Mouse (Mus musculus) limb, embryonic 14.5 days (tissue): Measurements from ENCODE around the gene Trnt1. TPM values are rescaled to one million over a fixed set of nuclear protein-coding genes. Genes with fewer than 3 reads are reported as not detected.

Source experiments
- ATAC-seq: fragments of 200-750 bp; cut with Nextera tagmentation; 2 replicates; pipeline ENCODE4 v1.8.0; 2017; ENCODE audit warnings: low read depth, moderate number of reproducible peaks, moderate TSS enrichment; ENCODE audit not compliant: low FRiP score
- DNase-seq: peaks from one replicate; pipeline ENCODE4 v3.0.0-alpha.2; 2015; ENCODE audit warnings: low spot score
- H3K27ac ChIP-seq: fragments of 300-500 bp; sonication (generic); replicated peaks from 2 replicates; pipeline ENCODE4 v1.5.1; 2014; ENCODE audit warnings: low read depth, mild to moderate bottlenecking, low read length, moderate library complexity, mixed read lengths
- H3K27me3 ChIP-seq: fragments of 300-500 bp; sonication (generic); 2 replicates; pipeline ENCODE4 v1.6.1; 2014; ENCODE audit warnings: low read length, mixed read lengths; ENCODE audit not compliant: control insufficient read depth, insufficient read depth
- H3K36me3 ChIP-seq: fragments of 300-500 bp; sonication (generic); 2 replicates; pipeline ENCODE4 v1.6.1; 2014; ENCODE audit warnings: mild to moderate bottlenecking, low read length, moderate library complexity, mixed read lengths; ENCODE audit not compliant: control insufficient read depth, insufficient read depth
- H3K4me1 ChIP-seq: fragments of 300-500 bp; sonication (generic); 2 replicates; pipeline ENCODE4 v1.6.1; 2014; ENCODE audit warnings: antibody characterized with exemption, low read length, mixed read lengths; ENCODE audit not compliant: control insufficient read depth, insufficient read depth
- H3K4me2 ChIP-seq: fragments of 300-500 bp; sonication (generic); replicated peaks from 2 replicates; pipeline ENCODE4 v1.6.1; 2014; ENCODE audit warnings: low read depth, mild to moderate bottlenecking, low read length, moderate library complexity; ENCODE audit not compliant: severe bottlenecking
- H3K4me3 ChIP-seq: fragments of 300-500 bp; sonication (generic); replicated peaks from 2 replicates; pipeline ENCODE4 v1.5.1; 2014; ENCODE audit warnings: low read length
- H3K9ac ChIP-seq: fragments of 300-500 bp; sonication (generic); 2 replicates; pipeline ENCODE4 v1.6.1; 2014; ENCODE audit warnings: mild to moderate bottlenecking, low read depth, low read length, moderate library complexity; ENCODE audit not compliant: severe bottlenecking
- H3K9me3 ChIP-seq: fragments of 300-500 bp; sonication (generic); 2 replicates; pipeline ENCODE4 v1.6.1; 2016; ENCODE audit warnings: low read length; ENCODE audit not compliant: control insufficient read depth
- POLR2A ChIP-seq: fragments of 200-500 bp; IDR thresholded peaks from 2 replicates; pipeline ENCODE4 v1.8.0; 2012; ENCODE audit warnings: inconsistent platforms, mild to moderate bottlenecking, moderate library complexity, borderline replicate concordance; ENCODE audit not compliant: insufficient read depth, insufficient read length; ENCODE audit errors: extremely low read depth
- WGBS: fragments of 180-500 bp; shearing (Covaris S2); extraction: QIAGEN DNeasy Blood & Tissue Kit; methylation state at CpG from one replicate; pipeline ENCODE4 v1.1.7; 2014; 5-methylcytosine and 5-hydroxymethylcytosine counted together
- polyA plus RNA-seq, 2 experiments: library from polyadenylated mRNA; depleted of rRNA in 1 of 2; stranded (reverse) in 1 of 2; unstranded in 1 of 2; fragments of >200 nt; fragmentation: Nextera tagmentation in 1 of 2; extraction: Ambion mirVana in 1 of 2; gene quantifications; 2 replicates each; pipeline versions ENCODE4 v1.2.1 to v1.2.3; 2012 to 2014

The Trnt1 gene
- polyA plus RNA-seq, 2 experiments: 34.3 to 59.9 TPM

DNA sequence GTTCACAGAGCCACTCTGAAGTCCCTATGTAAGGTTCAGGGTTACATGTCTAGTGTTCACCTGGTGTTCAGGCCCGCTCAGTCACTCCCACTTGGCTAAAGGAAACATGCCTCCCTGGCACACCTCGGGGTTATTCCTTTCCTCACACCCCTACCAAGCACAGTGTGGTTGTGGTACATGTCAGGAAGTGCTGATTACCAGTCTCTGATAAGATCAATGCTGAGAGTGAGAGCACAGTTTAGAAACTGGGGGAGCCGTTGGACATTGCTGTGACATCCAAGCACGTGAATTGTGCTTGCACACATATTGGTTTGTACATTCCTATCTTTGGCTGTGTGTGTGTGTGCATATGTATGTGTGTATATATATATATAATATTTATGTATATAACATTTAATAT lies 36.4 kb upstream of the Trnt1 start:
- DNase-seq: no peak
- Histone ChIP-seq H3K9ac (no peak overlapping the region), H3K4me3 (no peak overlapping the region), H3K4me1 (no peaks in the 10 kb centered on the region), H3K27ac (no peak overlapping the region), H3K36me3 (no peaks in the 10 kb centered on the region), H3K4me2 (no peak overlapping the region), H3K27me3 (no peaks in the 10 kb centered on the region), H3K9me3 (no peaks in the 10 kb centered on the region)
- ATAC-seq: no peak
- 84% methylated on average over 4 of the region's 4 CpGs for WGBS
- no peak for TF ChIP-seq POLR2A

DNA sequence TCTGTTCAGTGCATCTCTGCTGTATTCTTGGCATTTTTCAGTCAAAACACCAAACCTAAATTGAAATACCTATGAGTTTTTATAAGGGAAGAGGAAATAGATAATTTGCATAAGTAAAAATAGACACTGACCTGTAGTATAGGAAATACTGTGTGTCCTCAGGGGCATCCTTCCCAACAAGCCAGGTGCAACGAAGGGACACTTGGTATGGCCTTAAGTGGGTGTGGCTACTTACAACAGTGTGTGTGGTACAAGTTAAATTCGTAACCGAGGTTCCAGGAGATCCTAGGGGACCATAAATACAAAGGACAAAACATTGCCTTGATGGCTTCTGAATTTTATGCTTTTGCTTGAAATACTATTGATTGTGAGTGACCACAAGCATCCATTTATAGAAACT lies 30.7 kb upstream of the Trnt1 start:
- TF ChIP-seq POLR2A: no peak
- H3K4me1 ChIP-seq: no peaks in the 10 kb centered on the region
- no peak overlapping the region for H3K27ac ChIP-seq
- no peak overlapping the region for H3K4me2 ChIP-seq
- no peaks in the 10 kb centered on the region for H3K27me3 ChIP-seq
- no peaks in the 10 kb centered on the region for H3K36me3 ChIP-seq
- H3K9me3 ChIP-seq: no peaks in the 10 kb centered on the region
- DNase-seq (no peak), ATAC-seq (no peak)
- no peak overlapping the region for H3K9ac ChIP-seq
- no peak overlapping the region for H3K4me3 ChIP-seq
- 62% methylated on average over 3 of the region's 3 CpGs for WGBS

DNA sequence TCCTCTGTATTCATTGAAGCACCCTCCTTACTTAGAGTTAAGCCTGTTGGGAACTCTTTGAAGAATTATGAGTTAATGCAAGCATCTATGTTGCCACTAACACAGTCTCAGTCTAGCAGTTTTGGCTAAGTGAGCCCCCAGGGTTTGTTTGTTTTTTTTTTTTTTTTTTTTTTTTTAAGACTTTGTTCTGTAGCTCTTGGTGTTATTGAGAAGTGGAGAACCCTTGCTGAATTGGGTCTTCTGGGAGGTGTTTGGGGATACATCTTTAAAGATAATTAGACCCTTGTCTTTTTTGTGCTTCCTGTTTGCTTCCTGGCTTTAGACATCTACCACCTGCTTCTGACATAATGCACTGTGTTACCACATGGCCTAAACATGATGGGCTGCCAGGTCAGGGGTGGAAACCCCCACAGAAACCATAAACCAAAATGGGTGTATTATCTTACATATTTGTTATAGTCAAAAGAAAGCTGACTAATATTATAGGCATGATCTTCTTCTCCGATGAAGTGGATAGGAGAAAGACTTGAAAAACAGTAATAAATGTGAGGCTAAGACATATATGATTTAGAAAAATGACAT lies 28.6 kb upstream of the Trnt1 start:
- 91% methylated on average over 1 of the region's 1 CpGs for WGBS
- no peak overlapping the region for H3K4me3 ChIP-seq
- no peak overlapping the region for H3K27ac ChIP-seq
- no peaks in the 10 kb centered on the region for H3K36me3 ChIP-seq
- ATAC-seq: no peak
- H3K4me1 ChIP-seq: no peaks in the 10 kb centered on the region
- H3K4me2 ChIP-seq: no peak overlapping the region
- no peaks in the 10 kb centered on the region for H3K27me3 ChIP-seq
- no peaks in the 10 kb centered on the region for H3K9me3 ChIP-seq
- TF ChIP-seq POLR2A: no peak
- no peak overlapping the region for H3K9ac ChIP-seq
- DNase-seq: no peak

DNA sequence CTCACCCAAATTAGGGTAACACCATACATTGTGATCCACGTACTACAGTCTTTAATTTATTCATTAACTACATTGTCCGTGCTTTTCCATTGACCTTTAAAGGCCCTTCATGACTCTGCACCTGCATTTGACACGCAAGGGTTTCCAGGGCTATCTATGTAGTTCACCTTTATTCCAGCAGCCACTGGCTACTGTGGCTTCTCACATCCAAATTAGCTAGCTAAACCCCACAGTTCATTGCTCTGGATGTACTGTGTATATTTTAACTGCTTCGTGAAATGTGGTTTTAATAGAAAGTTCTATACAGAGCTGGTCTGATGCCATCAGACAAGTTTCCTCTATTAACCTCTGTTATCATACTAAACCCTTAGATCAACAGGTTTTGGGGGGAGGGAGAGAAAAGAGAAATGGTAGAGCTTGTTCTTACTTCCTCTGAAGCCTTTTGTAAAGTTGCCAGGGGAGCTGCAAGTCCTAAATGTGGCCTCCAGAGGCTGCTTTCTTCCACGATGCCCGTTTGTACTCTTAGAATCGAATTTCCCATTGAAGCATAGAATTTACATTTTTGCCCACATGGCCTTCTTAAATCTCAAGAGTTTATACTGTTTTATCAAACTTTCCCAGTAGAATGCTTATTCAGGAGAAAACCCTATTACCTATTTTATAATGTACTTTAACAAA lies 25.2 kb upstream of the Trnt1 start:
- Histone ChIP-seq H3K27ac (no peak overlapping the region), H3K4me2 (no peak overlapping the region), H3K9ac (no peak overlapping the region), H3K4me1 (no peaks in the 10 kb centered on the region), H3K4me3 (no peak overlapping the region), H3K36me3 (no peaks in the 10 kb centered on the region), H3K27me3 (no peaks in the 10 kb centered on the region), H3K9me3 (no peaks in the 10 kb centered on the region)
- no peak for ATAC-seq
- TF ChIP-seq POLR2A: no peak
- no peak for DNase-seq
- WGBS: 66% methylated on average over 7 of the region's 7 CpGs

DNA sequence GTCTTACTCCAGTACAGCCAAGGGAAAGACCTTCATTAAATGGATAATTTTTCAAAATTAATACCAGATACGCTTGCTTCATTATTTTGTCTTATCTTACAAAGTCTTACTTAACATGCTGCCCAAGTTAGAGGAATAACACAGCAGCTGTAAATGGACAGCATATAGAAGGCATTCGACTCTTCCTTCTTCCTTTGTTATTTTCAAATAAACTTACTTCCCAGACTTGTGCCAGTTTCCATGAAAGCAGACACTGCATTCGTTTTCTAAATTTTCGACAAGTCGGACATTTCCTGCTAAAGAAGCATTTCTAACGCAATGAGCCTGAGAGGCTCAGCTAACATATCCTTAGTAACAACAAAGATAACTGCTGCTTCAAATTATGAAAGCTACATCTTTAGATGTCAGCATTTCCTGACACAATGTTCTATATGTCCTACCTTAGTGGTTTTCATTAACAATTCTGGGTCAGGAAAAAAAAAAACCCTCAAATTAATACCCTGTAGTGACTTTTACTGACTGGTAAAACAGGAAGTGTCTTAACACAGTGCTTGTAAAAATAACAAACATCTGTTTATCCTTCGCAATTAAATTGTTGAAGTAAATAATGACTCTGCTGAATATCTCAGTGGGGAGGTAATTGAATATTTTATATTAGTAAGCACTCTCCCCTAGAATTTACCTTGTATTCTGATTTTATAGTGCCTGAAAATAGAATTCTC lies 23.1 kb upstream of the Trnt1 start:
- H3K4me2 ChIP-seq: no peak overlapping the region
- no peak overlapping the region for H3K27ac ChIP-seq
- H3K27me3 ChIP-seq: no peaks in the 10 kb centered on the region
- ATAC-seq: no peak
- no peaks in the 10 kb centered on the region for H3K36me3 ChIP-seq
- DNase-seq: no peak
- TF ChIP-seq POLR2A: no peak
- H3K9ac ChIP-seq: no peak overlapping the region
- H3K9me3 ChIP-seq: no peaks in the 10 kb centered on the region
- H3K4me3 ChIP-seq: no peak overlapping the region
- H3K4me1 ChIP-seq: no peaks in the 10 kb centered on the region
- 36% methylated on average over 7 of the region's 7 CpGs for WGBS
